Mouse (Mus musculus): ENCODE measurements around the gene Rmi2.

DNA sequence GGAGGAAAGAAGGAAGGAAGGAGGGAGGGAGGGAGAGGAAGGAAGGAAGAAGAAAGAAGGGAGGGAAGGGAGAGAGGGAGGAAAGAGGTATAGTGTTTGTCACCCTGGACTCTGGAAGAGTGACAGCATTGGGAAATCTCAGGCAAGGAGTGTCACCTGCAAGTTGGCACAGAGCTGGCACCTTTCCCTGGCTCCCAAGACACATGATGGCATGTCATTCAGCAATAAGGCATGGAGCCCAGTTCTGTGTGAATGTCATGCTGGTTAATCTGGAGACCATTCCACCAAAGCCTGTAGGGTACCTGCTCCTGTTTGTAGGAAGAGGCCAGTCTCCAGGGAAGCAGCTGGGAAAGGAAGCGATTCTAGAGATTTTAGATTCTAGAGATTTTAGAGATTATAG is 24.5 kb upstream of the Rmi2 start:
- TF ChIP-seq CTCF (IDR thresholded peaks at IDR 0.05; ENCODE audit: low read depth, low read length) (no peak), POLR2A (IDR thresholded peaks at IDR 0.05; ENCODE audit: extremely low read depth, insufficient read depth, low read length) (no peak)
